Mouse (Mus musculus) ovary, postnatal 10 days (tissue): ENCODE data around the gene Gsn.
A peak's percentile ranks its signal among the peaks of the same experiment; 100 is the strongest.

Source experiments
- DNase-seq: peaks from one replicate; pipeline ENCODE4 v3.0.0; 2022; ENCODE audit warnings: low spot score

Gsn gene

GRCm38 (mm10) chr2:35278371-35279210 is 22.4 kb downstream of the Gsn start:
- DNase-seq, result no peak

- no peak for DNase-seq
Observed at GRCm38 (mm10) chr2:35280001-35280400, 23.8 kb downstream of the Gsn start.

- DNase-seq, result peak; percentile 38
Observed at GRCm38 (mm10) chr2:35282214-35282613, 26.0 kb downstream of the Gsn start.

- no peak for DNase-seq
Observed at GRCm38 (mm10) chr2:35283997-35284396, 27.8 kb downstream of the Gsn start.

GRCm38 (mm10) chr2:35285209-35285608 is 29.0 kb downstream of the Gsn start:
- DNase-seq, result no peak

GRCm38 (mm10) chr2:35287017-35287620 is 30.9 kb downstream of the Gsn start:
- DNase-seq, result no peak

GRCm38 (mm10) chr2:35288758-35289635 is 32.8 kb downstream of the Gsn start:
- peak; percentile 54 for DNase-seq

GRCm38 (mm10) chr2:35291856-35292255 is 35.7 kb downstream of the Gsn start:
- no peak for DNase-seq

GRCm38 (mm10) chr2:35292700-35293099 is 36.5 kb downstream of the Gsn start:
- no peak for DNase-seq

- no peak for DNase-seq
Observed at GRCm38 (mm10) chr2:35293291-35293690, 37.1 kb downstream of the Gsn start.

GRCm38 (mm10) chr2:35297703-35298332 is 41.6 kb downstream of the Gsn start:
- peak; percentile 61 for DNase-seq

GRCm38 (mm10) chr2:35299437-35299836 is 43.3 kb downstream of the Gsn start:
- DNase-seq, result no peak

- no peak for DNase-seq
Observed at GRCm38 (mm10) chr2:35302049-35302885, 46.1 kb downstream of the Gsn start.

GRCm38 (mm10) chr2:35308166-35308565 is 52.0 kb downstream of the Gsn start:
- DNase-seq, result no peak

GRCm38 (mm10) chr2:35309906-35310493 is 53.8 kb downstream of the Gsn start:
- no peak for DNase-seq

GRCm38 (mm10) chr2:35314300-35314699 is 58.1 kb downstream of the Gsn start:
- DNase-seq, result no peak

- no peak for DNase-seq
Observed at GRCm38 (mm10) chr2:35317604-35318003, 61.4 kb downstream of the Gsn start.

- no peak for DNase-seq
Observed at GRCm38 (mm10) chr2:35318405-35318804, 62.2 kb downstream of the Gsn start.

- DNase-seq, result no peak
Observed at GRCm38 (mm10) chr2:35320399-35320798, 64.2 kb downstream of the Gsn start.

- no peak for DNase-seq
Observed at GRCm38 (mm10) chr2:35322404-35323164, 66.4 kb downstream of the Gsn start.
